Mouse (Mus musculus) embryonic facial prominence, embryonic 15.5 days (tissue): ENCODE measurements at regions not wholly inside any gene's neighbourhood (a gene's known extent, or its start where the extent isn't known, plus 50 kb on each side); places are given as distances from the start of the nearest gene placed in this dataset.
A peak's percentile ranks its signal among the peaks of the same experiment; 100 is the strongest.

Source experiments
- ATAC-seq: fragments of 200-750 bp; cut with Nextera tagmentation; 2 replicates; pipeline ENCODE4 v1.8.0; 2017; ENCODE audit warnings: low read depth, moderate TSS enrichment; ENCODE audit not compliant: insufficient number of reproducible peaks, low FRiP score, low TSS enrichment
- H3K27ac ChIP-seq: fragments of 300-500 bp; sonication (generic); replicated peaks from 2 replicates; pipeline ENCODE4 v1.5.1; 2015; ENCODE audit warnings: mild to moderate bottlenecking, inconsistent platforms
- H3K27me3 ChIP-seq: fragments of 300-500 bp; sonication (generic); 2 replicates; pipeline ENCODE4 v1.6.1; 2015; ENCODE audit warnings: inconsistent platforms
- H3K36me3 ChIP-seq: fragments of 300-500 bp; sonication (generic); 2 replicates; pipeline ENCODE4 v1.6.1; 2015; ENCODE audit warnings: mild to moderate bottlenecking, inconsistent platforms
- H3K4me1 ChIP-seq: fragments of 300-500 bp; sonication (generic); 2 replicates; pipeline ENCODE4 v1.6.1; 2015; ENCODE audit warnings: inconsistent platforms
- H3K4me2 ChIP-seq: fragments of 300-500 bp; sonication (generic); replicated peaks from 2 replicates; pipeline ENCODE4 v1.6.1; 2015; ENCODE audit warnings: mild to moderate bottlenecking, inconsistent platforms
- H3K4me3 ChIP-seq: fragments of 300-500 bp; sonication (generic); replicated peaks from 2 replicates; pipeline ENCODE4 v1.5.1; 2015; ENCODE audit warnings: mild to moderate bottlenecking, inconsistent platforms
- H3K9ac ChIP-seq: fragments of 300-500 bp; sonication (generic); 2 replicates; pipeline ENCODE4 v1.6.1; 2015; ENCODE audit warnings: inconsistent platforms
- H3K9me3 ChIP-seq: fragments of 300-500 bp; sonication (generic); replicated peaks from 2 replicates; pipeline ENCODE4 v1.6.1; 2016; ENCODE audit warnings: inconsistent platforms
- WGBS: fragments of 180-500 bp; shearing (Covaris S2); methylation state at CpG from one replicate; pipeline ENCODE4 v1.1.7; 2015; 5-methylcytosine and 5-hydroxymethylcytosine counted together

GRCm38 (mm10) chr4:30776816-30777442, 1187.0 kb upstream of the Map3k7 start:
- Histone ChIP-seq H3K4me2 (no peak overlapping the region), H3K9me3 (no peaks in the 10 kb centered on the region), H3K4me1 (0 out of 2 replicates have a peak, but pooled peaks cover 9% of the 10 kb centered on the region), H3K27ac (no peak overlapping the region), H3K27me3 (no peaks in the 10 kb centered on the region), H3K36me3 (no peaks in the 10 kb centered on the region), H3K4me3 (no peak overlapping the region), H3K9ac (no peak overlapping the region)
- no peak for ATAC-seq
- WGBS, result 26% methylated on average over 2 of the region's 2 CpGs

DNA sequence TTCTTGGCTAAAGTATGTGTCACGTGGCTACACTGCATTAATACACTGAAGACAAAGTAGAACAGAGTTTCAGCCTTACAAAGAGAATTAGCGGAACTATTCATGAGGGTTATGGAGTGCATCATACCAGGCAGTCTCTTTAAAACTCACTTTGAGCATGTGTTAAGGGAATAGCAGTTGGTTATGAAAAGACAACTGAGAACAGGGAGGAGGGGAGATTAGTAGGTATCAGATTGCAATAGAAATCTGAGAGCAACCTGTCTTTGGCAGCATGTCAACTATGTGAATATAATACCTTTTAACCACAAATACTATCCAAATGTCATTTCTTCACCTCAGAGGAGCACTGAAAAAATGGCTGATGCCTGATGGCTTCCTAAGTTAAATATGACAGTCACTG, 1182.2 kb upstream of the Map3k7 start:
- Histone ChIP-seq H3K36me3 (no peaks in the 10 kb centered on the region), H3K4me2 (no peak overlapping the region), H3K4me1 (0 out of 2 replicates have a peak, but pooled peaks cover 3% of the 10 kb centered on the region), H3K4me3 (no peak overlapping the region), H3K9ac (no peak overlapping the region), H3K9me3 (no peaks in the 10 kb centered on the region), H3K27me3 (no peaks in the 10 kb centered on the region), H3K27ac (no peak overlapping the region)
- ATAC-seq, result no peak
- WGBS, result 49% methylated on average over 2 of the region's 2 CpGs

DNA sequence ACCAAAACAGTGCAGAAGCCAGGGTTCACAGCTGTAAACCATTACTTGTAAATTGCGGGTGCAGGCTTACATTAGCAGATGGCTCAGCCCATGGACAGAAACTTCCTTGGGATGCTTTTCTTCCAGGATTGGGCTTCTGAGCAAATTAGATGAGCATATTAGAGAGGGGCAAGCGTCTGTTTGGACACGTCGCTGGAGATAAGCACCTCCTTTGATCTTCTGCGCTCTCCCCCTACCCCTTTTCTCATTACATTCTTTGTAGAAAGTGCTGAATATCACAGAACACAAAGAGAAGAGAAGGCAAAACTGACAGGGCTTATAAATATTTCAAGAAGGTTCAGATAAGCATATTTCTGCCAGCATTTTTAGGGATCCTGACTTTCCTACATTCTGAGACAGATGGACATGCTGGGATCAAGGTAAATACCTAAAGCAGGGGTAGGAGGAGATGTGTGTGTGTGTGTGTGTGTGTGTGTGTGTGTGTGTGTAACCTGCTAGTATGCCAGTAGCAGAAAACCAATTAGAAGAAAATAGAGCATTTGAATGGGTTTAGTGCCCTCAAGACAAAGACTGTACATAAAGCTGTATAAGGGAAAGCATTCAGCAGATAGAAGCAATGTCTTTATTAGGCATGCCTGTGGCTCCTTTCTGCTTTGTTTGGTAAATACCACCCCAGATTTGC, 1173.8 kb upstream of the Map3k7 start:
- H3K4me2 ChIP-seq, result no peak overlapping the region
- H3K27me3 ChIP-seq, result no peaks in the 10 kb centered on the region
- no peaks in the 10 kb centered on the region for H3K4me1 ChIP-seq
- no peak overlapping the region for H3K27ac ChIP-seq
- no peak for ATAC-seq
- H3K4me3 ChIP-seq, result no peak overlapping the region
- H3K9ac ChIP-seq, result no peak overlapping the region
- H3K36me3 ChIP-seq, result no peaks in the 10 kb centered on the region
- no peaks in the 10 kb centered on the region for H3K9me3 ChIP-seq
- WGBS, result 18% methylated on average over 5 of the region's 5 CpGs

- H3K4me1 ChIP-seq, result no peaks in the 10 kb centered on the region
- H3K4me2 ChIP-seq, result no peak overlapping the region
- no peak overlapping the region for H3K27ac ChIP-seq
- H3K27me3 ChIP-seq, result no peaks in the 10 kb centered on the region
- no peak for ATAC-seq
- H3K36me3 ChIP-seq, result no peaks in the 10 kb centered on the region
- no peak overlapping the region for H3K4me3 ChIP-seq
- no peaks in the 10 kb centered on the region for H3K9me3 ChIP-seq
- no peak overlapping the region for H3K9ac ChIP-seq
Observed at GRCm38 (mm10) chr4:30809798-30810197, 1154.1 kb upstream of the Map3k7 start.

- WGBS, result 56% methylated on average over 5 of the region's 5 CpGs
Observed at GRCm38 (mm10) chr4:30855361-30856056, 1108.4 kb upstream of the Map3k7 start.

DNA sequence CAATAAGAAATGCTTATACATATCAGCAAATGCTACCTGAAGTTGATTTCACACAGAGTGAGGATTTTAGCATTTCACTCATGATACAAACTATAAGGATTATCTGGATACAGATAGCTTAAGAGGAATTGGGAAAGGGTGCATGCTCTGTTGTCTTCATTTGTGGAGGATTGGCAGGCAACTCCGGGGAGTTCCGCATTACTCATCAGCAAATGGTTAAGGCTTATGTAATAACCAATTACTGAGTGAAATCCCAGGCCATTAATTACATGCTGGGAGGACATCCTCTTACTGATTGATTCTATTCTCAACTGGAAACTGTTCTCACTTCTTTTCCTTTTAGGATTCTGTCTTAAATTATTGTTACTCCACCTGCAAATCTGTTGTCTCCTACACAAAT, 1058.9 kb upstream of the Map3k7 start:
- Histone ChIP-seq H3K4me2 (no peak overlapping the region), H3K4me3 (no peak overlapping the region), H3K4me1 (no peaks in the 10 kb centered on the region), H3K9ac (no peak overlapping the region), H3K9me3 (no peaks in the 10 kb centered on the region), H3K27me3 (no peaks in the 10 kb centered on the region), H3K36me3 (no peaks in the 10 kb centered on the region), H3K27ac (no peak overlapping the region)
- ATAC-seq, result no peak
- 69% methylated on average over 2 of the region's 2 CpGs for WGBS

More at GRCm38 (mm10) chr4:30855361-30856056, 1108.4 kb upstream of the Map3k7 start:
- no peaks in the 10 kb centered on the region for H3K36me3 ChIP-seq
- H3K9me3 ChIP-seq, result no peaks in the 10 kb centered on the region
- H3K4me2 ChIP-seq, result no peak overlapping the region
- H3K27ac ChIP-seq, result no peak overlapping the region
- H3K4me1 ChIP-seq, result no peaks in the 10 kb centered on the region
- ATAC-seq, result no peak
- no peak overlapping the region for H3K4me3 ChIP-seq
- no peak overlapping the region for H3K9ac ChIP-seq
- no peaks in the 10 kb centered on the region for H3K27me3 ChIP-seq

DNA sequence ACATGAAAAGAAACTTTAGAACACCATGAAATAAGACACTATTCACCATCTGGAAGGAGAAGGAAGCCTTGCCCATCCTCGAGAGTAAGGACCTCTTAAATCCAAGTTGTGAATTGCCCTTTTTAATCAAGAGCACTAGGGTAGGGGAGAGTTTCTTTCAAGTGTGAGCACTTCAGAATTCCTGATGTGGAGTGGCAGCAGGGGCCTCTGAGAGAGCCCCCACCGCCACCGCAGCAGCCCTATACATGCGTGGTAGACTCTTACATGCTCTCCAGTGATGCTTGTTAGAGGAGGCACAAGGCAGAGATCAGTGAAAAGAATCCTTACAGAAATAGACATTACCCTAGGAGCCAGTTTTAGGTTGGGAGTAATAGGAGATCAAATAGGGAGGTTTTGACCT, 1041.0 kb upstream of the Map3k7 start:
- Histone ChIP-seq H3K36me3 (no peaks in the 10 kb centered on the region), H3K27me3 (no peaks in the 10 kb centered on the region), H3K27ac (no peak overlapping the region), H3K9ac (no peak overlapping the region), H3K4me1 (no peaks in the 10 kb centered on the region), H3K9me3 (no peaks in the 10 kb centered on the region), H3K4me2 (no peak overlapping the region), H3K4me3 (no peak overlapping the region)
- no peak for ATAC-seq
- 70% methylated on average over 4 of the region's 4 CpGs for WGBS

DNA sequence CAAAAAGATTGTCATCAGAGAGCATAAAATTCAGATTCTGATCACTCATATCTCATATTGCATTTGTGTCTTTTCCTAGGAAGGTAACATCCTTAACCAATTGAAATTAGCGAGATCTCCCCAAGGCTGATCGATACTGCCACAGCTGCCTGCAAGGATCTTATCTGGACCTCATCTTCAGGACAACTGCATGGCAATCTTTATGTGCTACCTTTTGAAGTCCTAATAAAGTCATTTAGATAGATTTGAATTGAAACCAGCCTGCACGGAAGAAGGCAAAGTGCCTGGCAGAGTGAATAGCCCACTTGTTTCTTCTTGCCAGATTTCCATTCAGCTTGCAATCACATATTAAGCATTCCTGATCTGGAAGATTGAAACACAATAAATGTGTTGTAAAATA, 1031.5 kb upstream of the Map3k7 start:
- Histone ChIP-seq H3K27ac (no peak overlapping the region), H3K9me3 (no peaks in the 10 kb centered on the region), H3K4me1 (no peaks in the 10 kb centered on the region), H3K36me3 (no peaks in the 10 kb centered on the region), H3K4me3 (no peak overlapping the region), H3K27me3 (no peaks in the 10 kb centered on the region), H3K4me2 (no peak overlapping the region), H3K9ac (no peak overlapping the region)
- 51% methylated on average over 3 of the region's 3 CpGs for WGBS
- ATAC-seq, result no peak

GRCm38 (mm10) chr4:30933030-30933987, 1030.6 kb upstream of the Map3k7 start:
- H3K27me3 ChIP-seq, result no peaks in the 10 kb centered on the region
- peak; percentile 29; the same call in 1 of the 2 replicates for ATAC-seq
- WGBS, result 63% methylated on average over 5 of the region's 5 CpGs

DNA sequence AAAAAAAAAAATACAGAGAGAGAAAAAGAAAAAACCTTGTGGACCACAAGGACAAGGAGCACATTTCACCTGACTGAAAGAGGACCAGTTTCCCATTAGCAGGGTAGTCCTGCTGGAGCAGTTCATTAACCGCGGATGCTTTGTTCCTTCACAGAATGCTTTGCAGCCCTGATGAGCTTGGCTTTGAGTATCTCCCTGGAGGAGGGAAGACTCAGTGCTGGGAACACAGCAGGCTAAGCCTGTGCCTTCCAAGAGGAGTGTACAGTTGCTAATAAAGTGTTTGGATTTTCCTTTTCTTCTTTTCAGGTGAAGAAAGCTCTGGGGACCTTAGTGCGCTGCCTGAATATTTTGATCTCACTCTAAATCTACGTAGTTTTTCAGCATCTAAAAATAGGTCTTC, 980.3 kb upstream of the Map3k7 start:
- no peak for ATAC-seq
- Histone ChIP-seq H3K4me1 (no peaks in the 10 kb centered on the region), H3K36me3 (no peaks in the 10 kb centered on the region), H3K4me3 (no peak overlapping the region), H3K9ac (no peak overlapping the region), H3K27ac (no peak overlapping the region), H3K4me2 (no peak overlapping the region), H3K27me3 (no peaks in the 10 kb centered on the region), H3K9me3 (no peaks in the 10 kb centered on the region)
- 82% methylated on average over 4 of the region's 4 CpGs for WGBS

More at GRCm38 (mm10) chr4:30933030-30933987, 1030.6 kb upstream of the Map3k7 start:
- no peaks in the 10 kb centered on the region for H3K36me3 ChIP-seq
- no peaks in the 10 kb centered on the region for H3K4me1 ChIP-seq
- H3K4me3 ChIP-seq, result no peak overlapping the region
- no peak overlapping the region for H3K9ac ChIP-seq
- H3K9me3 ChIP-seq, result no peaks in the 10 kb centered on the region
- H3K4me2 ChIP-seq, result no peak overlapping the region
- no peak overlapping the region for H3K27ac ChIP-seq

GRCm38 (mm10) chr4:31012006-31012405, 951.9 kb upstream of the Map3k7 start:
- H3K9ac ChIP-seq, result no peak overlapping the region
- no peak overlapping the region for H3K4me2 ChIP-seq
- no peak overlapping the region for H3K4me3 ChIP-seq
- no peak for ATAC-seq
- no peaks in the 10 kb centered on the region for H3K36me3 ChIP-seq
- no peaks in the 10 kb centered on the region for H3K9me3 ChIP-seq
- no peaks in the 10 kb centered on the region for H3K4me1 ChIP-seq
- no peak overlapping the region for H3K27ac ChIP-seq
- no peaks in the 10 kb centered on the region for H3K27me3 ChIP-seq
